Mouse (Mus musculus): ENCODE data around the gene Phb. TPM values are rescaled to one million over a fixed set of nuclear protein-coding genes. Genes with fewer than 3 reads are reported as not detected.

Gene Phb
- total and polyA plus RNA-seq, 3 experiments: 281 to 383 (median 358) TPM

DNA sequence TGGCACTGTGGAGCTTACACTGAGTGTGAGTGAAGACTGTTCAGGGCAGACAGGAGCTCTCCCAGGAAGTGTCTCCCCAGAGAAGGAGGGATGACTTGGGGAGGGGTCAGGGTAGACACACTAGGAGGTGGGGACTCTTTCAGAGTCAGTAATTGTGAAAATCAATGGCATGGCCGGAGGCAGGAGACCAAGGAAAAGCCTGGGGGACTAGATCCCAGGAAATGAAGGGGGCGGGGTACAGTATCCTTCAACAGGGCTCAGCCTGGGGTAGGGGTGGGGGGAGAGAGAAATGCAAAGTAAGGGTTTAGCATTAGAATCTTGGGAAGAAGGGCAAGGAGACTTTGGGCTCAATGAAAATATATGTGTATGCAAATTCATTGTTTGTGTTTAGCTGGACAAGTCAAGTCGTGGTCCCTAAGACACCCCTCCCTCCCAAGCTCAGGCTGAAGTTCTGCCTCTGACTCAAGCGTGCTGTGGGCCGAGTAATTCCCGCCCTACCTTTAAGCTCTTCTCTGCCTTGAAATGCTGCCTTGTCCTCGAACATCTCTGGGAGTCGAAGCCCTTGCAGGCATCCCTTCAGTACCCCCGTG is 45.1 kb upstream of the Phb start:
- Histone ChIP-seq H3K4me3 (no peak overlapping the region), H3K4me1 (ENCODE audit: control insufficient read depth, insufficient read depth, low read length) (no peaks in the 10 kb centered on the region), H3K79me2 (replicated peaks; ENCODE audit: control insufficient read depth, insufficient read depth, low read length) (no peaks in the 10 kb centered on the region), H3K27ac (no peak overlapping the region), H3K27me3 (ENCODE audit: control insufficient read depth, insufficient read depth, low read length) (no peaks in the 10 kb centered on the region), H3K9ac (ENCODE audit: low read depth, low read length) (no peak overlapping the region), H3K36me3 (ENCODE audit: control insufficient read depth, insufficient read depth, low read length) (no peaks in the 10 kb centered on the region)
- intact Hi-C loops (cut with DNase I): no loop called here
- 56% methylated on average over 9 of the region's 9 CpGs for WGBS
- DNase-seq: no peak
- TF ChIP-seq POLR2A (IDR thresholded peaks at IDR 0.05; ENCODE audit: insufficient read depth, low read depth, low read length) (no peak), CTCF (IDR thresholded peaks at IDR 0.05) (no peak), EP300 (IDR thresholded peaks at IDR 0.05; ENCODE audit: insufficient read depth, low read depth, low read length) (no peak)

DNA sequence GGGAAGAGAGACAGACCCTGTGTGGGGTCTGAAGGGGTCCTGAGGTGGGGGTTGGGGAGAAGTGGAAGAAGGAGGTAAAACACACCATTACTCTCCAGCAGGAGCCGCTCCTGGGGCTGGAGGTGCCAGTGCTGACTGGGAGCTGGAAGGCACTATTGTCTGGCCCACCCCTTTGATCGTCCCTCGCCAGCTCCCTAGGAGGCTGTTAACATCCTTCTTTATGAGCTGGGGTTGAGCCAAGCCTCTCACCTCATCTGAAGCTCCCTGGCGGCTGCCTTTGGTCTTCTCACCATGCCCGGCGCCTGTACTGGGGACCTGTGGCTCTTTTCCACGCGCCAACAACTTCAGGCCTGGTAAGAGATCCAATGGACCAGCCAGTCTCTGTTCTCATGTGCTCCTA is 44.3 kb upstream of the Phb start:
- Histone ChIP-seq H3K4me1 (ENCODE audit: control insufficient read depth, insufficient read depth, low read length) (no peaks in the 10 kb centered on the region), H3K79me2 (replicated peaks; ENCODE audit: control insufficient read depth, insufficient read depth, low read length) (no peaks in the 10 kb centered on the region), H3K4me3 (no peak overlapping the region), H3K27me3 (ENCODE audit: control insufficient read depth, insufficient read depth, low read length) (no peaks in the 10 kb centered on the region), H3K9ac (ENCODE audit: low read depth, low read length) (no peak overlapping the region), H3K36me3 (ENCODE audit: control insufficient read depth, insufficient read depth, low read length) (no peaks in the 10 kb centered on the region), H3K27ac (no peak overlapping the region)
- WGBS: 64% methylated on average over 8 of the region's 8 CpGs
- DNase-seq: no peak
- no peak for TF ChIP-seq CTCF (IDR thresholded peaks at IDR 0.05)
- no peak for TF ChIP-seq EP300 (IDR thresholded peaks at IDR 0.05; ENCODE audit: insufficient read depth, low read depth, low read length)
- TF ChIP-seq POLR2A (IDR thresholded peaks at IDR 0.05; ENCODE audit: insufficient read depth, low read depth, low read length): no peak
- intact Hi-C loops (cut with DNase I): no loop called here

DNA sequence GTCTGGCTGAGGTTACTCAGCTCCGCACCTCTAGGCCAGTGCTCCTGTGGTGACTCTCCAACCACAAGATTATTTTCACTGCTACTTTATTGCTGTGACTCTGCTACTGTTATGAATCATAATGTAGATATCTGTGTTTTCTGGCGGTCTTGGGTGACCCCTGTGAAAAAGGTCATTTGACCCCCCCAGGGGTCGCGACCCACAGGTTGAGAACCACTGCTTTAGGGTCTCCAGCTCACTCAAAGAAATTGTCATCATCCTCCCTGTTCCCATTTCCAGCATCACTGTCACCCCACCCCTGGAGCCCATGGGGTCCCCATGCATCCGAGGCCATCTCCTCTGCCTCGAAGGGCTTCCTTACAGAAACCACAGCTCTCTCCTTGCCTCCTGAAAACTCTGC is 36.2 kb upstream of the Phb start:
- Histone ChIP-seq H3K9ac (ENCODE audit: low read depth, low read length) (no peak overlapping the region), H3K4me3 (no peak overlapping the region), H3K36me3 (ENCODE audit: control insufficient read depth, insufficient read depth, low read length) (no peaks in the 10 kb centered on the region), H3K79me2 (replicated peaks; ENCODE audit: control insufficient read depth, insufficient read depth, low read length) (no peaks in the 10 kb centered on the region), H3K4me1 (ENCODE audit: control insufficient read depth, insufficient read depth, low read length) (no peaks in the 10 kb centered on the region), H3K27ac (no peak overlapping the region), H3K27me3 (ENCODE audit: control insufficient read depth, insufficient read depth, low read length) (no peaks in the 10 kb centered on the region)
- no peak for TF ChIP-seq POLR2A (IDR thresholded peaks at IDR 0.05; ENCODE audit: insufficient read depth, low read depth, low read length)
- TF ChIP-seq CTCF (IDR thresholded peaks at IDR 0.05): no peak
- no peak for TF ChIP-seq EP300 (IDR thresholded peaks at IDR 0.05; ENCODE audit: insufficient read depth, low read depth, low read length)
- 82% methylated on average over 6 of the region's 6 CpGs for WGBS
- intact Hi-C loops (cut with DNase I): no loop called here
- DNase-seq: no peak

DNA sequence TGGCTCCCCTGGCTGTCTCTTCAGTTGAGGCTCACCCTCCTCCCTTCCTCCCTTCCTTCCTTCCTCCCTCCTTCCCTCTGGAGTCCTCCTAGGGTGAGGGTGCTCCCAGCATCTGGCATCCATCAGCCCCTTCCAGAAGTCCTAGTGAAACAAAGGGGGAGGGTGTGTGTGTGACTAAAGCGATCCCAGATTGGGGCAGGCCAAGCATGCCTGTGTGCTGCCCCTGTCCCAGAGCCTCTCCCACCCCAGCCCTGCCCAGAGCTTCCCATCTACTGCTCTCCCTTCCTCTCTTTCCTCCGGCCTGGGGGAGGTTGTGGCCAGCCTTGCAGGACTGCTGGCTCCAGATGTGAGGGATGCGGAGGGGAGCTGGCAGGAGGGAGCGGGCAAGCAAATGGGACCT is 35.5 kb upstream of the Phb start:
- DNase-seq: no peak
- no peaks in the 10 kb centered on the region for H3K27me3 ChIP-seq (ENCODE audit: control insufficient read depth, insufficient read depth, low read length)
- H3K4me1 ChIP-seq (ENCODE audit: control insufficient read depth, insufficient read depth, low read length): no peaks in the 10 kb centered on the region
- H3K9ac ChIP-seq (ENCODE audit: low read depth, low read length): no peak overlapping the region
- H3K4me3 ChIP-seq: no peak overlapping the region
- TF ChIP-seq CTCF (IDR thresholded peaks at IDR 0.05) (no peak), POLR2A (IDR thresholded peaks at IDR 0.05; ENCODE audit: insufficient read depth, low read depth, low read length) (no peak), EP300 (IDR thresholded peaks at IDR 0.05; ENCODE audit: insufficient read depth, low read depth, low read length) (no peak)
- no peaks in the 10 kb centered on the region for H3K79me2 ChIP-seq (replicated peaks; ENCODE audit: control insufficient read depth, insufficient read depth, low read length)
- no peaks in the 10 kb centered on the region for H3K36me3 ChIP-seq (ENCODE audit: control insufficient read depth, insufficient read depth, low read length)
- no peak overlapping the region for H3K27ac ChIP-seq
- intact Hi-C loops (cut with DNase I): no loop called here
- WGBS: 57% methylated on average over 4 of the region's 4 CpGs

DNA sequence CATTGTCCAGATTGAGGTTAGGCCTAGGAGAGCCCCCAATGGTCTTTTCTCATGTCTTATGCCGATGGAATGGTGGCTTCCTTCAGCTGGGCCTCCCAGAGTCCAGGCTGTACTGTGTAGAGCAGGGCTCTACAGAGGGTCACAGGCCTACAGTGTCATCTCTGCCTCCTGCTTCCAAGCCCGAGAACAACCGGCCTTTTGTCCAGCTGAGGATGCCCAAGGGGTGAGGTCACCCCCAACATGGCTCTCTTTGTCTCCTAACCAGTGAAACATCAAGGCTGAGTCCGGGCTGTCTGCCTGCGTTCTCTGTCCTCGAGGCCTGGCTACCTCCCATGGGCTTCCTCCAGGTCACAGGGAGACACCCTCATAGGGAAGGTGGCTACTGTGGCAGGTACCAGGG is 34.3 kb upstream of the Phb start:
- intact Hi-C loops (cut with DNase I): no loop called here
- no peak for DNase-seq
- no peak for TF ChIP-seq CTCF (IDR thresholded peaks at IDR 0.05)
- TF ChIP-seq EP300 (IDR thresholded peaks at IDR 0.05; ENCODE audit: insufficient read depth, low read depth, low read length): no peak
- no peak for TF ChIP-seq POLR2A (IDR thresholded peaks at IDR 0.05; ENCODE audit: insufficient read depth, low read depth, low read length)
- Histone ChIP-seq H3K27me3 (ENCODE audit: control insufficient read depth, insufficient read depth, low read length) (no peaks in the 10 kb centered on the region), H3K36me3 (ENCODE audit: control insufficient read depth, insufficient read depth, low read length) (no peaks in the 10 kb centered on the region), H3K4me3 (no peak overlapping the region), H3K27ac (no peak overlapping the region), H3K9ac (ENCODE audit: low read depth, low read length) (no peak overlapping the region), H3K4me1 (ENCODE audit: control insufficient read depth, insufficient read depth, low read length) (no peaks in the 10 kb centered on the region), H3K79me2 (replicated peaks; ENCODE audit: control insufficient read depth, insufficient read depth, low read length) (no peaks in the 10 kb centered on the region)
- 63% methylated on average over 6 of the region's 6 CpGs for WGBS

DNA sequence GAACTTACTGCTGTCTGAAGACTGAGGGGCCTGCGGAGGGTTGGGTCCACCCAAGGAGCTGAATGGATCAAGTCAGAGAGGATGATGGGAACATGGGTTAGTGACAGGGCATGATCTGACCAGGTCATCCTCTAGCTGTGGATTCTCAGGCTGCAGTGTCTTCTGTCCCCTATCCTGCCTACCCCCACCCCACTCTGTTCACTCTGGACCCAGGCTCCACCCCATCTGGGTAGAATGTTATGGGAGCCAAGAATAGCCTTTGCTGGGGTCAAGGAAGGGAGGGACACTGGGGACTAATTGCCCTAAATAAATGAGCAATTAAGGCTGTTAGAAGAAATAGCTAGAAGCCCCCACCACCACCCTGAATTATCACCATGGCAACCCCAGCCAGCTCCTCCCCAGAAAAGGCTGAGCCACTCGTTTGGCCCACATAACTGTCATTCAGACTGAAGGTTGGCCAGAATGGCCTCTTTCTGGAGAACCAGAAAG is 33.2 kb upstream of the Phb start:
- 82% methylated on average over 2 of the region's 2 CpGs for WGBS
- Histone ChIP-seq H3K36me3 (ENCODE audit: control insufficient read depth, insufficient read depth, low read length) (no peaks in the 10 kb centered on the region), H3K79me2 (replicated peaks; ENCODE audit: control insufficient read depth, insufficient read depth, low read length) (no peaks in the 10 kb centered on the region), H3K9ac (ENCODE audit: low read depth, low read length) (no peak overlapping the region), H3K27me3 (ENCODE audit: control insufficient read depth, insufficient read depth, low read length) (no peaks in the 10 kb centered on the region), H3K4me1 (ENCODE audit: control insufficient read depth, insufficient read depth, low read length) (no peaks in the 10 kb centered on the region), H3K27ac (no peak overlapping the region), H3K4me3 (no peak overlapping the region)
- DNase-seq: no peak
- intact Hi-C loops (cut with DNase I): no loop called here
- no peak for TF ChIP-seq POLR2A (IDR thresholded peaks at IDR 0.05; ENCODE audit: insufficient read depth, low read depth, low read length)
- TF ChIP-seq EP300 (IDR thresholded peaks at IDR 0.05; ENCODE audit: insufficient read depth, low read depth, low read length): no peak
- no peak for TF ChIP-seq CTCF (IDR thresholded peaks at IDR 0.05)
